Mouse (Mus musculus) cerebellum, adult (tissue): ENCODE measurements around the gene Naaladl2.

ENCODE experiments used
- ATAC-seq: cut with Nextera tagmentation; 2 replicates; pipeline ENCODE4 v1.9.2; 2017; ENCODE audit warnings: mild to moderate bottlenecking, moderate library complexity, mixed read lengths; ENCODE audit not compliant: insufficient number of reproducible peaks, low FRiP score, low TSS enrichment

Naaladl2 gene

DNA sequence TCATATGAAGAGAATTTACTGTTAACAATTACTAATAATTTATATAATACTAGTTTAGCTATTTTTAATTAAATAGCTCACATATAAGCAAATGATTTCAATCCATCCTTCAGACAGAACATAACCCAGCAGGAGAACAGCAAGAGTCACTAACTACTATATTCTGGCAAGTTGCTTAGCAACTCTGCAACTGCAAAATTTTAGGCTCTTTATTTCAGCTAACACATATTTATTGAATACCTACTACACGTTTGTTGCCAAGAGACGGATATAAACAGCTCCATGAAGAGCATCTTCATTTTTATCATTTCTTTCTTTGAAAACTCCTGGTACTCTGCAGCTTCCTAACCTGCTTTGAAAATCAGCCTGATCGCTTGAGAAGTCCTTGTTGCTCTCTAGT, 429.3 kb downstream of the Naaladl2 start:
- no peak for ATAC-seq

DNA sequence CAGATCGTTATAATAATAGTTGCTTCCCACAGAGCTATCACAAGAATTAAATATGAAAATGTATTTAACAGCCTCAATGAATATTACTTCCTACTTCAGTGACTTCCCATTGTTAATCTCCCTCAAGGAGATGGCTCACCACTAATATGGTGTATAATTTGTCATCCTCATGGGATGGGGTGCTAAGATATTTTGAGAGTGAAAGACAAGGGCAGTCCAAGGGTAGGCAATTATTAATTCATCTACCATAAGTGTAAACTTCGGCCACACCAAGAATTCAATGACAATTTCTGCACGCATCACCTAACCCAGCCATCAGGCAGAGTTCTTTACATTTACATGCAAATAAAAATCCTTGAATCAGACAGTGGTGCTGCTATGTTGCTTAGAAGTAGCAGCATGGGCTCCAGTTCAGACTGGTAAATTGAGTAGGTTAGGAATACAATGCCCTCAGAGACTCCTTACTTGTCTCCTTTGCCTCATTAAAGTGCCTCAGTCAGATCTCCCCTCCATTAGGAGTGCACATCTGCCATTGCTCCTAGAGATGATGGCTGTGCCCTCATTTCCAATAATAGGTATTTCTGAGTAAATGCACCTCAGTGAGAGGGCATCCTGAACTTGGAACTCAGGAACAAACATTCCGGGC, 438.2 kb downstream of the Naaladl2 start:
- 0 out of 2 replicates have a peak, but pooled peaks have one; percentile 45 for ATAC-seq

DNA sequence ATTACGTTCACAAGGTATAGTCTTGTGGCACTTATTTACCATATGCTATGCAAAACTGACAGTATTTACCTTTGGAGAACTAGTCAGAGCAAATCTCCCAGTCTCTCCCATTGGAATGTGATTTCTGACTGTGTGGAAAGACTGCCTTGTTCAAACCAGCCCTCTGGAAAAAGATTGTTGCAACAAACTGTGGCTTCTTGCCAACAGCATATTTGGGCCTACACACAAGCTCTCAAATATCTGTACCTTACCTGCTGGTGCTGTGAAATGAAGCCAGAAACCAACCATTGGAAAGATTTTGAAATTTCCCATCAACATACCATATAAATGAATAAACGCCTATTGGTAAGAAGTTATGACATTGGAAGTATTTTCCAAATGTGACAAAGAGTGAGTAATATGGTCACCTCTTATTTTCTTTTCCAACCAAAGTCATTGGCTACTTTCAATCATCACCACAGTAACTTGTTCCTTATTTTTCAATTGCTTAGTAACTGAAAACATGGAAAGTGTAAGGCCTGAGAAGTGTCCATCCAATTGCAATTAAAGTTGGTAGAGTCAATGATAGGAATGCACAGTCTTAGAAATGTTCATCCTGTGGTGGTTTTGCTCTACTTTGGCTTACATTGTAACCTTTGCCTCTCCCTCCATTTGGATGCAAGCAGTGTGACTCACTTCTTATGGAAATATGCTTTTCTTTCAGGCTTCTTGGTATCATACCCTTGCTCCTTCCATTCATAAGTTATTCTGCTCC, 453.7 kb downstream of the Naaladl2 start:
- ATAC-seq: no peak

DNA sequence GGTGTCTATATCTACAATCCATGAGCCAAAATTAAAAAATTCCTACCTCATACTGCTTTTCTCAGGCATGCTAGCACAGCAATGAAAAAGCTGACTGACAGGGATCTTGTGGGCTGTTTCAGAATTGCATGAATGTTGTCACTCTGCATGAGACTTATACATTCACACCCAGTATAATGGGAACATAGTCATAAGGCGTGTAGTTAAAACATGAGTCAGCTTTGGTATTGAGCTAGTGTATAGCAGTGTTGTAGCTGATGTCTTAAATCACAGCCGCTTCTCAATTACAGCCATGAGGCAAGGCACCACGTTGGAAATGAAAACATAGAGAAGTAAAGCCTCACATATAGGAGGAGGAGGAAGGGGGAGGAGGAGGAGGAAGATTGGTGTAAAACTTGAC, 473.6 kb downstream of the Naaladl2 start:
- ATAC-seq: no peak

DNA sequence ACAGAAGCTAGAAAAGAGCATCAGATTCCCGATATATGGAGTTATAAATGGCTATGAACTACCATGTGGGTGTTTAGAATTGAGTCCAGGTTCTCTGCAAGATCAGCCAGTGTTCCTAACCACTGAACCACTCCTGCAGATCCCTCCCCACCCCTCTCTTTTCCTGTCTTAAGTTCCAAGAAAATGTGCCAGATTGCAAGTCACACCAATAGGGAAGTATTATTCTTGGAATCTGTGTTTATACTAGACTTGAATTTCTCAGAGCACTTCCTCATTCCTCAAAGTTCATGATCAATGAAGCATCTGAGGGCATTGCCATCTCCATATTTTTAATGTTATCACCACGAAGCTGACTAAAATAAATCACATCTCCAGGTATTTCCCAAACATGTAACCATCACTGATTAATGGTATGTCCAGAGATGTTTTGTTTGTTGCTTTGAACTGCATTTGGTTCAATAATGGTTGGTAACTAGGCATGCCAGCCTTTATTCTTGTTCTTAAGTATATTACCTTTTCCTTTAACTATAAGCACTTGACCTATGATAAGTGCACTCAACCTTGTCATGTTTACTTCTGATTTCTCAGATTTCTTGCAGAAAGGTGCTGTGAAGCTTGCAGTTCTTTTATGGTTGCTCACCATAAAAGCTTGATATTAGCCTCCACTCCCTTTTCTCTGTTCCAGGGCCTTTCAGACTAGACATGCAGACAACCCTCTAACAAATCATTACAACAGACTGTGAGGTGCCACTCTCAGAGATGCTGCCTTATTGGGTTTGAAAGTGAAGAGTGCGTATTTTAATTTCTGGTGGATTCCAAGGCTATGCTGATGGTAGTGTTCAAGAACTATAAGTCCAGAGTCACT, 475.8 kb downstream of the Naaladl2 start:
- no peak for ATAC-seq

DNA sequence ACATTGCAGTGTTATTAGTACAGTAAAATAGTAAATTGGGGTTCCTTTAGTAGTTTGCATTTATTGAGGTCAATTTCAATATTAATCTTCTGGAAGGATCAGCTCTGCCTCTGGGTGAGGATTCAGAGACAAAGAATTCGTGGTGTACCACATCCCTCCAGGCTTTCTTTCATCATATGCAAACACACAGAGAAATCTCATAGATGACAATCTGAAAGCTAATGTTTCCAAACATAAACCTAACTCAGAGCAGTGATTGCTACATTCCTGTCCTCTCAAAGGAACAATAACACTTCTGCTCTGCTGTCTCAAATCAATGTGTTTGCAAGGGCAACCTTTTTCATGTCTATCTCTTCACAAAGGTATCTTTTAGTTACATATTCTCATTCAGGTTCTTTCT, 478.7 kb downstream of the Naaladl2 start:
- no peak for ATAC-seq

DNA sequence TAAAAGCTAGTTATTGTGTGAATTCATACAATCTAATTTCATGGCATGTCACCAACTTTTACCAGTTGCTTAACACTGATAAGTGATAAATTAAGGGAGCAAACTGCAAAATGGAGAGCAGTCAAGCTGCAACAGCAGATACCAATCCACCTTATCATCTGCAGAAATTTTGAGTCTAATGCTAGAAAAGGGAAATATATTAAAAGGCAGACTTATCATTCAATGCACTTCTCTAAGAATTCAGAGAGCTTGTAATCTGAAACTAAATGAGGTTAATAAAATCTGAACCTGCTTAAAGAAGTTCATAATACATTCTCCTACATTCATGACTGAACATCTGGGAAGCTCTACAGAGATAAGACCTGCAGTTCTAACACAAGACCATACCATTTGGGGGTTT, 480.3 kb downstream of the Naaladl2 start:
- ATAC-seq: no peak

DNA sequence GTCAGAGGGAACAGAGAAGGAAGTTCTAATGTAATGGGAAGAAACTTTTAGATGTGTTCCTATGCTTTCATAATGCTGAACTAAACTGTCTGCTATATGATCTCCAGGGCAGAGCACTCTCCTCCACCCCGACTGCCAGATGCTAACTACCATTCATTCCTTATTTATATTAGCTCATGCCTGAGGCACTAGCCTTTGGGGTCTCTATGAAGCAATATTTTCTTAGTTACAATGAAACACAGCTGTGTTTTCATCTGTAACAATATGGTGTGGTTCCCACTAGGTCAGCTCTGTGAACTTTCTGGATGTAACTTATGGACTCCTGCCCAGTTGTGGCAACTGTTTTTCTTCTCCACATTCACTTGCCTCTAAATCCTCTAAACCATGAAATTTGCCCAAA, 514.0 kb downstream of the Naaladl2 start:
- ATAC-seq: no peak

DNA sequence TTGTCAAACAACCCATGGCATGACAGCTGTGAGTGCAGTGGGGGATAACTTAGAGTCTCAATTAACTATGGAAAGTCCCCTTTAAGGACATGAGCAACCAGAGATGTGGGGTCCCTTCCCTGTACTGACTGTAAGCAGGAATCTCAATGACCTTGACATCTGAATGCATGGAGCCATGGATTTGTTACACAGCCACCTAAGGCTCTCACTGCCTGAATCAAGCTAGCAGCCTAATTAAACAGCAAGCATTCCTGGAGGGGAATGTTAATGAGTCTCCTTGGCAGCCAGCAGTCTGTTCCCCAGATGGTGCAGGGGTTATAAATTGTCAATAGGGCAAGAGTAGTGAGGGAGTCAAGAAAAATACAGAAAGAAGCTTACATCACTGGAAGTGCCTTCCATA, 538.6 kb downstream of the Naaladl2 start:
- ATAC-seq: peak; percentile 64; the same call in 1 of the 2 replicates

DNA sequence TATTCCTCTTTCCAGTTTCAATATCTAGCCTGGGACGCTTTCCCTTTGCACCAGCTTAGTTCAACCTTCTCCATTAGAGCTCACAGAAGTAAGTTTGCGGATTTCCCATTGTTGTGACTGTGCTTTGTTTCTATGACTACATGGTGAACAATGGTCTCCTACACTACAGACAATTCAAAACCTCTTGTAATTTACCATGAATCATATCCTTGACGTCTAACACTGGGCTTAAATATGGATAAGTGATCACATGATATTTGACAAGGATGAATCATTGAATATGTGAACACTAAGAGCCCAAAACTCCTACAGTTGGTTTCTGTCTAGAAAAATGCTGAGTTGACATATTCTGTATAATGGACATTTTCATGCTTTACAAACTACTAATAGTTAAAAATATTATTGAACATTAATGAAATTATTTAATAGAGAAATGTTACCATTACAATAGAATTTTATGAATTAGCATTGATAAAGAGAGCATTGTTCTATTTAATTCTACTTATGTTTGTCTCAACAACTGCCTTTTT, 539.2 kb downstream of the Naaladl2 start:
- no peak for ATAC-seq

DNA sequence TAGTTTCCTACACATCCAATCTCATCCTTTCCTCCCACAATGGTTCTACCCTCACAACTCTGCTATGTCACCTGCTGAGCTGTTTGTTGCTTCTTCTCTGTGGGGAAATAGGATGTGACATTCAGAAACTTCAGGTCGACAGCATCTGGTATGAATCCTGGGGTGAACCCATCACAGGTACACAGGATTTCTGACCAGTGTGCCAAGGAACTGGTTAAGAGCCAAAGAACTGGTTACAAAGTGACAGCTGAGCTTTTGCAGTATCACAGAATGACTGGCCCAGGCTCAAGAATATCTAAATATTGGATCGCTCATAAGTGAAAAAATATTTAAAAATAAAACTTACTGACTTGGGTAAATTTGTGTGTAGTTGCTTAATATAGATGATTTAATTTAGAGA, 548.6 kb downstream of the Naaladl2 start:
- ATAC-seq: peak; percentile 71

DNA sequence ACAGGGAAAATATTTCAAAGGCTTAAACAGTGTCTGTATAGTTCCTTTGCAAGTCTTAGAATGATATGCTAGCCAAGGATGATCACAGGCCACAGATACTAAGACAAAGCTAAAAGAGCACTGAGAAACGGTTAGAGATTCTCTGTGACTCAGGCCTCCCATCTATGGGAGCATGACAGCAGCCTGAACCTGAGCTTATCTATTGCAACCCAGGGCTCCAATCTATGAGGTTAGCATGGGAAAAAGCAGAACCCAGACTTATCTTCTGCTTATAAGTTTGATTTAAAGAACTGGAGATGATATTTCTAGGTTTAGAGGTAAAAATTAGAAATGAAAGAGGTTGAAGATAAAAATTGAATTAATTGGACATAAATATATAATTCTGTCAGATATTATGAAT, 587.4 kb downstream of the Naaladl2 start:
- no peak for ATAC-seq

DNA sequence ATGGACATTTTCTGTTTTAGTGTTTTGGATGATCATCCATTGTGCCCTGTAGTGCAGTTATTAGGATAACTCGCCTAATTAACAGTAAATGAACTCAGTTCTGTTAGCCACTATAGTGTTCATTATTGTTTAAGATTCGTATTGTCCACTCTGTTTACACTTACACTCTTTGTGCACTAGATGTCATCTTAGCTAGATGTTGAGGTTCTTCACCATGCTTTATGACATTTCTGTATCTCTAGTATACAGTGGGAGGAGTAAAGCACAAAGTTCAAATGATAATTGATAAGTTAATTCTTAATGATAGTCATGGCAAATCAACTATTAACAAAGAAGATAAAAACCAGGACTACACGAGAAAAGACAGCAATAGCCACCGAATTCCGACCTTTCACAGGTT, 590.4 kb downstream of the Naaladl2 start:
- ATAC-seq: no peak

DNA sequence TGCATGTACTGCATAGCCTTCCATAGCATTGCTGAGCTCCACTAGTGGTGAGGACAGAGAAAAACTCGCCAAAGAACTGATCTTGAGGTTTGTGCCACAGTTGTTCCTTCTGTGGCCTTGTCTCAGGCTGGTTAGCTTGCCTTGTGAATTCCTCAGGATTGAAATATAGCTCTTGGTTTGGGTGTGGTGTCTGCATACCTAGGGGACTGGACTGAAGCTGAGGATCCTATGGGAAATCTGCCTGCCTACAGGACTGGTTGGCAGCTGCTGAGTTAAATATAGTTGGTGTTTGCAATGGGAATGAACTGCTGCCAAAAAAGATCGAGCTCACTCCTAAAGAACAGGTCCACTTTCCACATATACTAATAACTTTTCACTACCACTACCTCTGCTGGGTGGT, 591.4 kb downstream of the Naaladl2 start:
- no peak for ATAC-seq

DNA sequence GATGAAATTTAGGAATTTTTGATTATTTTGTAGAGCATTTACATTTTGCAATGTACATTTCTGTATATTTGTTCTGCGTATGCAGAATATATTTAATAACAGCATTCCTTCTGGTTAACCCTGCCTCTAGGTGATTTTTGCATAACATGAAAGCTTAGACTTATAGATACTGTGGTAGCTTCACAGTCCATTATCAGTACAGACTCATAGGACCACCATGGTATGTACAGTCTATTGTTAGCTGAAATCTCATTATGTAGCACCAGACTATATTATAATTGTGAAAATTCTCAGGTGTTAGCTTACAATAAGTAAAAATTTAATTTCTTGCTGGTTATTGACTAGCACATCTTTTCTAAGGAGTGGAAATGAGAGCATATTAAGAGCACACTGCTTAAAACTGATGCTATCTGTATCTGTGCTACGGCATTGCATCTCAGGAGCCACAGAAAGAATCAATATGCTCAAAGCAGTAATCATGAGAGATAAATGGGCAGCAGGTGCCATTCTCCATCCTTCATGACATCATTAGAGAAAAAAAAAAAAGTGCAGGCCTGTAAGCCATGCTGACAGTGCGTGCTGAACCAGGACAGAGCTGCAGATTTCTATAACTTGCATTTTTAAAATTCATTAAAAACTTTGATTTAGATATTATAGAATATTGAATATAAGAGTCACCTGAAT, 610.1 kb downstream of the Naaladl2 start:
- ATAC-seq: no peak

DNA sequence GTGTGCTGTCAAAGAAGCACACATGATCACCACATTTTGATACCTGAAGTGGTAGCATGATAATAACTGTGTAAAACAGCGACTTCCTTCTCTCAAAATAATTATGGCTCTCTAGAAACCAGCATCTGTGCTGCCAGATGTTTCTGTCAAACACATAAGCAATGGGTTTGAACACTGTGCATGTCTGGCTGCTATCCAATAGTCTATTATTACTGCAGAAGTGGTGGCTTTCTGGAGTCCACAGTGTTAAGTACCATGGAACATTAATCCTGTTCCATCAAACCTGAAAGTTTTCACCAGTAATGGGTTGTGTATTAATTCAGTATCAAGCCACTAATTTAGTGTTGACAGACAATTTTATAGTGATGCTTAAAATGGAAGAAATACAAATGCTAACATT, 629.1 kb downstream of the Naaladl2 start:
- no peak for ATAC-seq

DNA sequence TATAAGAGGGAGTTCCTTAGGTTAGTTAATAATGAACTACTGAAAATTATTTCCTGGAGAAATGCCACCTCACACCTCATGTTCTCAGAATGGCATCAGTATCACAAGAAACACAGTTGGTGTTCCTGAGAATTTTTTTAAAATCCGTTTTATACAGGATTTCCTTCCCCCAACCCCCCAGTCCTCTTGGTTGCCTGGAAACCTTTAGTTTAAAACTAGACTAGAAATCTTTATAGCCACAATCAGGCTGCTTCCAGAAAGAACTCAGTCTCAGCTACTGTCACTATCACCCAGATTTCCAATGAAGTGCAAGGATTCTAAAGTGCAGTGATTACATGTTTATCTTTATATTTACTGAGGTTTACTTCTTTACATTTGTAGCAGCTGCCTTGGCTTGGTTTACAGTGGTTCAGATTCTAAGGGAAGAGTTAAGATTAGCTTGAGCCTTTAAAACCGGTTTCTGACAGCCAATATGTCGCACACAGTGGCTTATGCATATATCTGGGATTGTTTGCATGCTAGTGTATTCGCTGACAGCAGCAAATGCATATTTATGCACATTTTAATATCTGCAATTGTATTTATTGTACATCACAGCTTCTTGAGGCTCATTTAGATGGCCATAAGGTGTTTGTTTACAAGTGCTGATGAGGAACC, 657.5 kb downstream of the Naaladl2 start:
- no peak for ATAC-seq

DNA sequence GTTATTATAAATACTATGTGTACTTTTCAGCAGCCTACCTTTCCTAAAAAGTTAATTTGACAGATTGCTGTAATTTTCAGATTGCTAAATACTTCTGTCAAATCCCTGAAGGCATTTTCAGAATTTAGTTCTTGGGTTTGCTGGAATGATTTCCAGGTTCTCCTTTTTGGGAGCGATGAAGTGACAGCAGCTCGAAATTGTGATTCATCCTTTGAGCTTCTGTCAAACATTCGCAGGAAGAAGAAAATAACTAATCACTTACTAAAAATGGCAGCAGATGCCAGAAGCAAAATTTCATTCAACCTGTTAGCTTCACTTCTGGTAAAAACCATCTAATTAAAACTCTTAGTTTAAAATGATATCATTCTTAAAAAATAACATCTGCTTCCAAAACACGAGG, 680.1 kb downstream of the Naaladl2 start:
- ATAC-seq: no peak

DNA sequence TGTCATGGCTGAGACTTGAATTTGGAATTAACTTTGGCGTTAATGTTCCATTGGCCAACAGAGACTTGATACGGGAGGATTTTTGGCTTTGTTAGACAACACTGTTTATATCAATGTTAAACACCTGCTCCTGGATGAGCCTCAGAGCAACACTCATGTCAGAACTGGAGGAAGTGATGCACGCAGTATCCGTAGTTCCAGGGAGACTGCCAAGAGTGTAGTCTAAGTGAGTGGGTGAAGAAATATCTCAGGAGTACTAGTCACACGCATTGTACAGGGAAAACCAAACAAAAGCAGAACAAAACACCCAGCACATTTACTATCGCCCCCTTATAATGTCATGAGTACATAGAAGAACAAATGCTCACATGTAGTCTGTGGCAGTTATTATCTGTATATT, 703.4 kb downstream of the Naaladl2 start:
- no peak for ATAC-seq

DNA sequence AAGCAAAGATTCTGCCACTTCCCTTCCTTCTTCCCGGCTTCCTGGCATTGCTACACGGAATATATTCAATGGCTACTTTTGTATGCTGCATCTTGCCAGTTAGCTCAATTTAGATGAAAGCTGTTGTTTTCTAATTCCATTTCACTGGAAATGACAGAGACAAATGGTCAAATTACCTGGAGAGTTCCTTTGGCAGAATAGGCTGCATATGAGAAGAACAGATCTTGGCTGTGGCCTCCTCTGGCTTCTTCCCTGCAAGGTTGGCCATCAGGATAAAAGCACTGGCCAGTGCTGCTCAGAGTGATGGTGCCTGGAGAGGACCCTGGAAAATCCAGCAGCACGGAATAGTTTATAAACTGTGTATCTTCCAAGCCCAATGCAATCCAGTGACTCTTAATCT, 711.3 kb downstream of the Naaladl2 start:
- peak; percentile 93 for ATAC-seq
